Mouse (Mus musculus): Measurements from ENCODE around the gene Tmem82. TPM values are rescaled to one million over a fixed set of nuclear protein-coding genes. Genes with fewer than 3 reads are reported as not detected.
A peak's percentile ranks its signal among the peaks of the same experiment; 100 is the strongest.

The Tmem82 gene
- total and polyA plus RNA-seq, 3 experiments = 0.11 TPM; not detected in 2

- no peaks in the 10 kb centered on the region for H3K9me3 ChIP-seq (replicated peaks)
- no peaks in the 10 kb centered on the region for H3K4me1 ChIP-seq (ENCODE audit: insufficient read depth, low read depth, low read length)
- H3K36me3 ChIP-seq (replicated peaks) = peaks cover 97% of the 10 kb centered on the region
- no peak overlapping the region for H3K4me3 ChIP-seq (ENCODE audit: low read depth, low read length)
- ATAC-seq (ENCODE audit: extremely low read depth, insufficient number of reproducible peaks, low FRiP score, poor library complexity, severe bottlenecking) = no peak
- no peak for DNase-seq (ENCODE audit: low spot score)
- TF ChIP-seq TAL1 (conservative IDR thresholded peaks at IDR 0.05; ENCODE audit: low read depth, low read length) (no peak), POLR2AphosphoS5 (IDR thresholded peaks at IDR 0.05; ENCODE audit: insufficient replicate concordance, low read depth, low read length) (no peak), GATA2 (IDR thresholded peaks at IDR 0.05; ENCODE audit: borderline replicate concordance, low read depth, low read length) (no peak), CTCF (IDR thresholded peaks at IDR 0.05; ENCODE audit: low read depth, low read length) (no peak), GATA1 (IDR thresholded peaks at IDR 0.05; ENCODE audit: borderline replicate concordance, low read length) (no peak)
- no peaks in the 10 kb centered on the region for H3K27me3 ChIP-seq (ENCODE audit: insufficient read depth, low read length)
These were observed 17.6 kb upstream of the Tmem82 start for GRCm38 (mm10) chr4:141635991-141636390.

GRCm38 (mm10) chr4:141632111-141632873 lies 13.9 kb upstream of the Tmem82 start:
- H3K36me3 ChIP-seq (replicated peaks) = peaks cover 99% of the 10 kb centered on the region
- H3K9me3 ChIP-seq (replicated peaks) = no peaks in the 10 kb centered on the region
- H3K4me3 ChIP-seq (ENCODE audit: low read depth, low read length) = no peak overlapping the region
- no peak for DNase-seq (ENCODE audit: low spot score)
- no peaks in the 10 kb centered on the region for H3K4me1 ChIP-seq (ENCODE audit: insufficient read depth, low read depth, low read length)
- ATAC-seq (ENCODE audit: extremely low read depth, insufficient number of reproducible peaks, low FRiP score, poor library complexity, severe bottlenecking) = no peak
- no peak for TF ChIP-seq CTCF (IDR thresholded peaks at IDR 0.05; ENCODE audit: low read depth, low read length)
- no peak for TF ChIP-seq GATA1 (IDR thresholded peaks at IDR 0.05; ENCODE audit: borderline replicate concordance, low read length)
- no peak for TF ChIP-seq TAL1 (conservative IDR thresholded peaks at IDR 0.05; ENCODE audit: low read depth, low read length)
- TF ChIP-seq GATA2 (IDR thresholded peaks at IDR 0.05; ENCODE audit: borderline replicate concordance, low read depth, low read length) = no peak
- no peak for TF ChIP-seq POLR2AphosphoS5 (IDR thresholded peaks at IDR 0.05; ENCODE audit: insufficient replicate concordance, low read depth, low read length)
- H3K27me3 ChIP-seq (ENCODE audit: insufficient read depth, low read length) = no peaks in the 10 kb centered on the region

- no peaks in the 10 kb centered on the region for H3K9me3 ChIP-seq (replicated peaks)
- H3K4me3 ChIP-seq (ENCODE audit: low read depth, low read length) = no peak overlapping the region
- TF ChIP-seq TAL1 (conservative IDR thresholded peaks at IDR 0.05; ENCODE audit: low read depth, low read length) (no peak), CTCF (IDR thresholded peaks at IDR 0.05; ENCODE audit: low read depth, low read length) (no peak), GATA2 (IDR thresholded peaks at IDR 0.05; ENCODE audit: borderline replicate concordance, low read depth, low read length) (no peak), GATA1 (IDR thresholded peaks at IDR 0.05; ENCODE audit: borderline replicate concordance, low read length) (no peak), POLR2AphosphoS5 (IDR thresholded peaks at IDR 0.05; ENCODE audit: insufficient replicate concordance, low read depth, low read length) (no peak)
- no peaks in the 10 kb centered on the region for H3K27me3 ChIP-seq (ENCODE audit: insufficient read depth, low read length)
- peaks cover 95% of the 10 kb centered on the region for H3K36me3 ChIP-seq (replicated peaks)
- ATAC-seq (ENCODE audit: extremely low read depth, insufficient number of reproducible peaks, low FRiP score, poor library complexity, severe bottlenecking) (no peak), DNase-seq (ENCODE audit: low spot score) (no peak)
- peaks cover 2% of the 10 kb centered on the region; the same call in 1 of the 2 replicates for H3K4me1 ChIP-seq (ENCODE audit: insufficient read depth, low read depth, low read length)
These were observed 12.8 kb upstream of the Tmem82 start for GRCm38 (mm10) chr4:141631250-141631649.

GRCm38 (mm10) chr4:141630021-141630420 lies 11.6 kb upstream of the Tmem82 start:
- no peak for DNase-seq (ENCODE audit: low spot score)
- TF ChIP-seq TAL1 (conservative IDR thresholded peaks at IDR 0.05; ENCODE audit: low read depth, low read length) = no peak
- no peak for TF ChIP-seq POLR2AphosphoS5 (IDR thresholded peaks at IDR 0.05; ENCODE audit: insufficient replicate concordance, low read depth, low read length)
- no peak for TF ChIP-seq GATA1 (IDR thresholded peaks at IDR 0.05; ENCODE audit: borderline replicate concordance, low read length)
- TF ChIP-seq CTCF (IDR thresholded peaks at IDR 0.05; ENCODE audit: low read depth, low read length) = no peak
- TF ChIP-seq GATA2 (IDR thresholded peaks at IDR 0.05; ENCODE audit: borderline replicate concordance, low read depth, low read length) = no peak
- Histone ChIP-seq H3K27me3 (ENCODE audit: insufficient read depth, low read length) (no peaks in the 10 kb centered on the region), H3K4me3 (ENCODE audit: low read depth, low read length) (0 out of 2 replicates have a peak overlapping the region, but pooled peaks have one; percentile 1), H3K9me3 (replicated peaks) (no peaks in the 10 kb centered on the region), H3K36me3 (replicated peaks) (peaks cover 96% of the 10 kb centered on the region), H3K4me1 (ENCODE audit: insufficient read depth, low read depth, low read length) (peaks cover 3% of the 10 kb centered on the region; the same call in 1 of the 2 replicates)
- ATAC-seq (ENCODE audit: extremely low read depth, insufficient number of reproducible peaks, low FRiP score, poor library complexity, severe bottlenecking) = no peak

GRCm38 (mm10) chr4:141628661-141629060 lies 10.2 kb upstream of the Tmem82 start:
- Histone ChIP-seq H3K4me1 (ENCODE audit: insufficient read depth, low read depth, low read length) (peaks cover 5% of the 10 kb centered on the region), H3K4me3 (ENCODE audit: low read depth, low read length) (no peak overlapping the region), H3K27me3 (ENCODE audit: insufficient read depth, low read length) (no peaks in the 10 kb centered on the region), H3K36me3 (replicated peaks) (peaks cover 84% of the 10 kb centered on the region), H3K9me3 (replicated peaks) (no peaks in the 10 kb centered on the region)
- TF ChIP-seq GATA1 (IDR thresholded peaks at IDR 0.05; ENCODE audit: borderline replicate concordance, low read length) = no peak
- TF ChIP-seq GATA2 (IDR thresholded peaks at IDR 0.05; ENCODE audit: borderline replicate concordance, low read depth, low read length) = no peak
- no peak for TF ChIP-seq CTCF (IDR thresholded peaks at IDR 0.05; ENCODE audit: low read depth, low read length)
- no peak for TF ChIP-seq TAL1 (conservative IDR thresholded peaks at IDR 0.05; ENCODE audit: low read depth, low read length)
- TF ChIP-seq POLR2AphosphoS5 (IDR thresholded peaks at IDR 0.05; ENCODE audit: insufficient replicate concordance, low read depth, low read length) = no peak
- DNase-seq (ENCODE audit: low spot score) = no peak
- ATAC-seq (ENCODE audit: extremely low read depth, insufficient number of reproducible peaks, low FRiP score, poor library complexity, severe bottlenecking) = no peak

GRCm38 (mm10) chr4:141627502-141627901 lies 9.1 kb upstream of the Tmem82 start:
- H3K4me3 ChIP-seq (ENCODE audit: low read depth, low read length) = no peak overlapping the region
- TF ChIP-seq CTCF (IDR thresholded peaks at IDR 0.05; ENCODE audit: low read depth, low read length) (no peak), TAL1 (conservative IDR thresholded peaks at IDR 0.05; ENCODE audit: low read depth, low read length) (no peak), GATA1 (IDR thresholded peaks at IDR 0.05; ENCODE audit: borderline replicate concordance, low read length) (no peak)
- H3K4me1 ChIP-seq (ENCODE audit: insufficient read depth, low read depth, low read length) = peaks cover 6% of the 10 kb centered on the region
- no peaks in the 10 kb centered on the region for H3K9me3 ChIP-seq (replicated peaks)
- no peak for ATAC-seq (ENCODE audit: extremely low read depth, insufficient number of reproducible peaks, low FRiP score, poor library complexity, severe bottlenecking)
- DNase-seq (ENCODE audit: low spot score) = no peak
- H3K36me3 ChIP-seq (replicated peaks) = peaks cover 72% of the 10 kb centered on the region
- peaks cover 7% of the 10 kb centered on the region; the same call in 1 of the 2 replicates for H3K27me3 ChIP-seq (ENCODE audit: insufficient read depth, low read length)
